Mouse (Mus musculus) C2C12 (cell line): Measurements from ENCODE around the gene Spdl1.

ENCODE experiments used
- CTCF ChIP-seq: IDR thresholded peaks from one replicate; pipeline ENCODE4 v1.5.1; 2011; ENCODE audit not compliant: control insufficient read depth, insufficient read depth, insufficient read length
- MAX ChIP-seq: IDR thresholded peaks from one replicate; pipeline ENCODE4 v1.6.1; 2011; ENCODE audit warnings: mild to moderate bottlenecking, control low read depth

DNA sequence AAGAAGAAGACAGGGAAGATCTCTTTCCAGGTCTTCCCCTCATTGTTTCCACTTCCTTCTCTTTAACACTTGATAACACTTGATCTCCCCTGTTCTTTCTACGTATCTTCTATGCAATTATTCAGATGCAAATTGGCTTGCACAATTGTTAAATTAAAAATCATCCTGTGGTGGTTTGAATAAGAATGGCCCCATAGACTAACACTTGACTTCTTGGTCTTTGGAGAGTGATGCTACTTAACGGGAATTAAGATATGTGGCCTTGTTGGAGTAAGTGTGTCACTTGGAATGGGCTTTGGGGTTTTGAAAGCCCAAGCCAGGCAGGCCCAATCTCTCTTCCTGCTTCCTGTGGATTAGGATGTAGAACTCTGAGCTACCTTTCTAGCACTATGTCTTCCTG is 39.0 kb upstream of the Spdl1 start:
- TF ChIP-seq CTCF = no peak
- TF ChIP-seq MAX = no peak
